Mouse (Mus musculus) right cerebral cortex, postnatal 10 days (tissue): Measurements from ENCODE around the gene Olfr159.
"Not testable (repeated sequence)": the region's sequence is repeated elsewhere in the genome, so short reads cannot be mapped to it uniquely, and the experiment has no call there.

Experiments used
- DNase-seq, 2 experiments: peaks; one replicate each; pipeline ENCODE4 v3.0.0; 2021; ENCODE audit warnings: low spot score in 2 of 2

Olfr159 gene

GRCm38 (mm10) chr4:43770909-43771308 is at the start of gene Olfr159:
Gene Olfr159, minus strand, starts transcription at chr4:43771009.
- DNase-seq, result no peak

- DNase-seq, result no peak
These were observed 28.1 kb upstream of the Olfr159 start for GRCm38 (mm10) chr4:43798936-43799335.

- not testable (repeated sequence) for DNase-seq
These were observed 25.0 kb upstream of the Olfr159 start for GRCm38 (mm10) chr4:43795844-43796243.

GRCm38 (mm10) chr4:43795296-43795695 is 24.5 kb upstream of the Olfr159 start:
- no peak for DNase-seq

GRCm38 (mm10) chr4:43772304-43772703 is 1.5 kb upstream of the Olfr159 start:
- no peak for DNase-seq

- no peak for DNase-seq
These were observed 817 bp upstream of the Olfr159 start for GRCm38 (mm10) chr4:43771626-43772025.

- no peak for DNase-seq
These were observed 1.4 kb downstream of the Olfr159 start for GRCm38 (mm10) chr4:43769374-43769773.

GRCm38 (mm10) chr4:43768341-43768740 is 2.5 kb downstream of the Olfr159 start:
- no peak for DNase-seq

- peak; percentile 64 to 77 for DNase-seq
These were observed 7.4 kb downstream of the Olfr159 start for GRCm38 (mm10) chr4:43763410-43763809.

GRCm38 (mm10) chr4:43761336-43761735 is 9.5 kb downstream of the Olfr159 start:
- no peak for DNase-seq

- DNase-seq, result peak in 1 of 2 experiments; percentile 36
These were observed 10.3 kb downstream of the Olfr159 start for GRCm38 (mm10) chr4:43760460-43760859.

GRCm38 (mm10) chr4:43759571-43760418 is 11.0 kb downstream of the Olfr159 start:
- peak; percentile 59 for DNase-seq

GRCm38 (mm10) chr4:43757213-43757612 is 13.6 kb downstream of the Olfr159 start:
- DNase-seq, result no peak

- peak in 1 of 2 experiments; percentile 36 for DNase-seq
These were observed 25.6 kb downstream of the Olfr159 start for GRCm38 (mm10) chr4:43745187-43745586.

GRCm38 (mm10) chr4:43743099-43743498 is 27.7 kb downstream of the Olfr159 start:
- peak in 1 of 2 experiments; percentile 29 for DNase-seq

- peak in 1 of 2 experiments; percentile 15 for DNase-seq
These were observed 28.2 kb downstream of the Olfr159 start for GRCm38 (mm10) chr4:43742637-43743036.

GRCm38 (mm10) chr4:43741526-43741925 is 29.3 kb downstream of the Olfr159 start:
- DNase-seq, result peak in 1 of 2 experiments; percentile 19

- peak in 1 of 2 experiments; percentile 12 for DNase-seq
These were observed 31.7 kb downstream of the Olfr159 start for GRCm38 (mm10) chr4:43738989-43739674.

- DNase-seq, result no peak
These were observed 33.7 kb downstream of the Olfr159 start for GRCm38 (mm10) chr4:43737144-43737543.

- peak in 1 of 2 experiments; percentile 17 for DNase-seq
These were observed 37.6 kb downstream of the Olfr159 start for GRCm38 (mm10) chr4:43733186-43733585.

- no peak for DNase-seq
These were observed 38.6 kb downstream of the Olfr159 start for GRCm38 (mm10) chr4:43732171-43732570.

- DNase-seq, result peak in 1 of 2 experiments; percentile 18
These were observed 40.0 kb downstream of the Olfr159 start for GRCm38 (mm10) chr4:43730750-43731297.
